Mouse (Mus musculus) thymus, postnatal 14 days (tissue): ENCODE results near the gene Ciz1.

Experiments
- DNase-seq: peaks from one replicate; pipeline ENCODE4 v3.0.0; 2021

Ciz1 gene

GRCm38 (mm10) chr2:32420647-32421046, 68.5 kb downstream of the Ciz1 start:
- no peak for DNase-seq

GRCm38 (mm10) chr2:32421851-32422251, 69.7 kb downstream of the Ciz1 start:
- DNase-seq = no peak

- peak; percentile 23 for DNase-seq
Observed at GRCm38 (mm10) chr2:32423481-32424331, 71.6 kb downstream of the Ciz1 start.

GRCm38 (mm10) chr2:32424796-32425195, 72.7 kb downstream of the Ciz1 start:
- DNase-seq = no peak

GRCm38 (mm10) chr2:32425568-32425967, 73.4 kb downstream of the Ciz1 start:
- no peak for DNase-seq

GRCm38 (mm10) chr2:32426141-32426540, 74.0 kb downstream of the Ciz1 start:
- DNase-seq = no peak

- no peak for DNase-seq
Observed at GRCm38 (mm10) chr2:32427720-32428119, 75.6 kb downstream of the Ciz1 start.

- DNase-seq = no peak
Observed at GRCm38 (mm10) chr2:32428262-32428722, 76.2 kb downstream of the Ciz1 start.

GRCm38 (mm10) chr2:32429215-32429891, 77.2 kb downstream of the Ciz1 start:
- no peak for DNase-seq
